Mouse (Mus musculus) layer of hippocampus, adult 8-10 months (tissue): ENCODE results near the gene Vrtn. TPM values are rescaled to one million over a fixed set of nuclear protein-coding genes. Genes with fewer than 3 reads are reported as not detected.

Experiments
- DNase-seq, 2 experiments: peaks; one replicate each; pipeline ENCODE4 v3.0.0; 2022; ENCODE audit warnings: low spot score in 2 of 2
- total RNA-seq, 4 experiments: library from RNA; stranded (reverse); gene quantifications; 2 replicates each; pipeline ENCODE4 v1.2.4; 2022

Gene Vrtn
- total RNA-seq, 4 experiments from 2014 or later: not detected

DNA sequence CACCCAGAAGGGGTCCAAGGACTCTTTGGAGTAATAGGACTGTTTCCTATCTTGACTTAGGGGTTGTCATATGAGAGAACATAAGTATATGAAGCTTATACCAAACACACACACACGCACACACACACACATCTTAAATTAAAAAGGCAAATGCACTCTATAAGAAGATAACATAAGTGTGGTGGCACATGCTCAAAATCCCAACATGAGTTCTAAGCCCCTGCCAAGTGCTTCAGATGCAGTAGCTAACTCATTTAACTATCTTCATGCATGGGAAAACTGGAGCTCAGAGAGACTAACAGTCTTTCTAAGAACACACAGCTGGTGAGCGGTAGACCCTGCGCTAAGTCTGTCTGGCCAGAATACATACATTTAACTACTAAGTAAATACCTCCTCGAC, 46.7 kb downstream of the Vrtn start:
- DNase-seq: no peak

- no peak for DNase-seq
Observed at GRCm38 (mm10) chr12:84689051-84689450, 48.2 kb downstream of the Vrtn start.

- DNase-seq: no peak
Observed at GRCm38 (mm10) chr12:84691347-84691746, 50.5 kb downstream of the Vrtn start.

DNA sequence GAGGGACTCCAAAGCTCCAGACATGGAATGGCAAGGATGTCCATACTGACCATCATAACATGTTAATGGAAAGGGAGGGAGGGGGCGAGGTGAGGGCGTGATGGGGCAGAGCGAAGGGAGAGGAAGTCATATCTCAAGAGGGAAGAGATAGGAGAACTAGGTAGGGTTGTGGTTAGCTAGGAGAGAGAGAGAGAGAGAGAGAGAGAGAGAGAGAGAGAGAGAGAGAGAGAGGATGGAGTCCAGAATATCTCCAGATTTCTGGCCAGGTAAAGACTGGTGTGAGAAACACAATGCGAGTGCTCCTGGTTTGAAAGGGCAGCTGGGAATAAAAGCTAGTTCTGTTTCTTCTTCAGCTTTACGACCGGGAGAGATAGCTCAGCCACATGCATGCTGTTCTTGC, 51.3 kb downstream of the Vrtn start:
- DNase-seq: no peak

DNA sequence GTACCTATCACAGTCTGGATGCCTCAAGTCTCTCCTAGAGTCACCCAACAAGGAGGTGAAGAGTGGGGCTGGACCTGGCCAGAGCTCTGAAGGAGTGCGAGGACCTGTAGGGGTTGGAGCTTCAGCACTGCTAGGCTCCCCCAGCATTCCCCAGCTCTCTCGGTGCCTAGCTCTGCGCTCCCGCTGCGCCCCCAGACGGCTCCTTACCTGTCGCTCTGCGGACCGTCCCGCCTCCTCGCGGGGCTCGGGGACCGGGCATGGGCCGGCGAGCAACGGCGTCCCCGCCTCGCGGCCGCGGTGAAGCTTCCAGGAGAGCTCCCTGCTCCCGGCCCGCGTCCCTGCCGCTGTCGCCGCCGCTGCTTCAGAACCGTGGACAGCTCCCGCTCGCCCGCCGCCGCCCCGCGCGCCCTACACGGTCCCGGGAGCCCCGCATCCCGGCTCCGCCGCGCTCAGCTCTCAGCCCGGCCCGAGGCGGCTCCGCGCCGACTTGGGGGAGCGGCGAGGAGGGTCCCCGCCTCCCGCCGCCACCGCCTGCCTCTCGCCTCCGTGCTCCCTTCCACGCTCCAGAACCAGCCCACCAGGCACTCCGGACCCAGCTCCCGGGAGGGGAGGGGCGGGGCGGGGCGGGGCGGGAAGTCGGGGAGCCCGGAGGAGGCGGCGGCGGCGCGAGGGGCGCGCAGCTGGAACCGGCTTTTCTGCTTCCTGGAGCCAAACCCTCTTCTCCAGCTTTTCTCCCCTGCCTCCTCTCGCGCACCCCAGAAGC, 57.7 kb downstream of the Vrtn start, which contains the start of gene Syndig1l:
Gene Syndig1l, minus strand, starts transcription at position 513 of the 763 bp plus-strand sequence.
- peak in 1 of 2 experiments; percentile 10 for DNase-seq

Other genes with a start within 250 kb of the Vrtn start
- gene Entpd5, start 232.0 kb upstream of the Vrtn start, total RNA-seq: 10 to 100 TPM; 25.2 to 30.4 (median 29.1) TPM
- 10 to 100 TPM in 2 of 4 experiments, 1 to 10 TPM in 2; 8.3 to 12.7 (median 10.7) TPM for gene Bbof1, start 231.9 kb upstream of the Vrtn start, total RNA-seq
- 10 to 100 TPM in 3 of 4 experiments, 1 to 10 TPM in 1; 9.1 to 16.9 (median 13.8) TPM for gene Rnf113a2, start 223.8 kb upstream of the Vrtn start, total RNA-seq
- gene Aldh6a1, start 190.0 kb upstream of the Vrtn start, total RNA-seq: 10 to 100 TPM; 55.6 to 61.6 (median 58.2) TPM
- 10 to 100 TPM; 21.9 to 31.9 (median 26.3) TPM for gene Lin52, start 189.6 kb upstream of the Vrtn start, total RNA-seq
- under 1 TPM; 0.17 to 0.37 (median 0.24) TPM for gene Vsx2, start 71.3 kb upstream of the Vrtn start, total RNA-seq
- gene Abcd4, start 23.6 kb upstream of the Vrtn start, total RNA-seq: 10 to 100 TPM; 14.5 to 17.4 (median 15.6) TPM
- 1 to 10 TPM; 5.9 to 8.0 (median 7.5) TPM for gene Syndig1l, start 57.8 kb downstream of the Vrtn start, total RNA-seq
- gene Npc2, start 132.1 kb downstream of the Vrtn start, total RNA-seq: 10 to 100 TPM; 26.0 to 80.4 (median 46.4) TPM
- 10 to 100 TPM; 52.3 to 58.0 (median 57.2) TPM for gene Isca2, start 132.2 kb downstream of the Vrtn start, total RNA-seq
- gene Ltbp2, start 235.5 kb downstream of the Vrtn start, total RNA-seq: under 1 TPM in 3 of 4 experiments, not detected in 1; 0.20 to 0.33 (median 0.25) TPM